Mouse (Mus musculus) olfactory bulb, adult 2 months (tissue): ENCODE results near the gene Lpgat1.

Experiments used
- CTCF ChIP-seq: fragments of 200-500 bp; IDR thresholded peaks from 2 replicates; pipeline ENCODE4 v1.5.1; 2012; ENCODE audit warnings: low read depth, mild to moderate bottlenecking, low read length, moderate library complexity; ENCODE audit not compliant: insufficient read depth
- POLR2A ChIP-seq: fragments of 200-500 bp; IDR thresholded peaks from 2 replicates; pipeline ENCODE4 v1.6.1; 2012; ENCODE audit warnings: mild to moderate bottlenecking, low read depth, low read length, moderate library complexity; ENCODE audit not compliant: insufficient read depth

DNA sequence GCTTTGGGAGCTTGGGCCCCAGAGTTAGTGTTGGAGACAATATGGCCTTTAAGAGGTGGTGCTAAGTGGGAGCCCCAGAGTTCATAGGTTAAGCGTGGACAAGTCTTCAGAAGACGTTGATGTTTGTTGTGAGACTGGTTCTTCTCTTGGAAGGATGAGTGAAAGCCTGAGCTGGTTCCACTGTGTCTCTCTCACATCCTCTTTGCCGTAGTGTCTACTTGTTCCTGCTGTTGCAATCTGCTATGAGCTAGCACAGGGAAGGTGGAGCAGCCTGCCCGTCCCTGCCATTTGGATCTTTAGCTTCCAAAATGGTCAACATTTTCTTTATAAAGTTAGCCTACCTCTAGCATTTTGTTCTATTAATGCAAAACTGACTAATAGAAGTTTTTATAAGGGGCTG, 16.2 kb downstream of the Lpgat1 start:
- TF ChIP-seq CTCF (no peak), POLR2A (no peak)
